Mouse (Mus musculus): ENCODE data around the gene Htra3.

Htra3 gene

GRCm38 (mm10) chr5:35612722-35613121, 66.9 kb downstream of the Htra3 start:
- DNase-seq (ENCODE audit: low spot score): no peak

GRCm38 (mm10) chr5:35611900-35612299, 67.7 kb downstream of the Htra3 start:
- DNase-seq (ENCODE audit: low spot score): no peak

GRCm38 (mm10) chr5:35611170-35611569, 68.4 kb downstream of the Htra3 start:
- no peak for DNase-seq (ENCODE audit: low spot score)

- no peak for DNase-seq (ENCODE audit: low spot score)
These were observed 69.2 kb downstream of the Htra3 start for GRCm38 (mm10) chr5:35610381-35610780.

- DNase-seq (ENCODE audit: low spot score): no peak
These were observed 69.6 kb downstream of the Htra3 start for GRCm38 (mm10) chr5:35609971-35610370.

- DNase-seq (ENCODE audit: low spot score): peak; percentile 66
These were observed 70.2 kb downstream of the Htra3 start for GRCm38 (mm10) chr5:35609381-35609780.

- no peak for DNase-seq (ENCODE audit: low spot score)
These were observed 71.0 kb downstream of the Htra3 start for GRCm38 (mm10) chr5:35608559-35608958.

- no peak for DNase-seq (ENCODE audit: low spot score)
These were observed 71.8 kb downstream of the Htra3 start for GRCm38 (mm10) chr5:35607784-35608183.

- DNase-seq (ENCODE audit: low spot score): no peak
These were observed 72.8 kb downstream of the Htra3 start for GRCm38 (mm10) chr5:35606800-35607199.

- no peak for DNase-seq (ENCODE audit: low spot score)
These were observed 74.2 kb downstream of the Htra3 start for GRCm38 (mm10) chr5:35605355-35605754.

Data from testis, postnatal 10 days (tissue).